Mouse (Mus musculus) lung, postnatal 0 days (tissue): ENCODE measurements around the gene Fblim1. TPM values are rescaled to one million over a fixed set of nuclear protein-coding genes. Genes with fewer than 3 reads are reported as not detected.

Experiments used
- ATAC-seq: fragments of 200-750 bp; cut with Nextera tagmentation; 2 replicates; pipeline ENCODE4 v1.8.0; 2017; ENCODE audit warnings: moderate library complexity
- DNase-seq: peaks from one replicate; pipeline ENCODE4 v3.0.0-alpha.2; 2016; ENCODE audit warnings: low spot score
- H3K27ac ChIP-seq: fragments of 300-500 bp; sonication (generic); 2 replicates; pipeline ENCODE4 v1.5.1; 2014; ENCODE audit warnings: antibody characterized with exemption, mild to moderate bottlenecking, low read length, mixed read lengths
- H3K27me3 ChIP-seq: fragments of 300-500 bp; sonication (generic); replicated peaks from 2 replicates; pipeline ENCODE4 v1.6.1; 2014; ENCODE audit warnings: low read length, mixed read lengths; ENCODE audit not compliant: insufficient read depth
- H3K36me3 ChIP-seq: fragments of 300-500 bp; sonication (generic); 2 replicates; pipeline ENCODE4 v1.6.1; 2014; ENCODE audit warnings: low read length, mixed read lengths; ENCODE audit not compliant: insufficient read depth
- H3K4me1 ChIP-seq: fragments of 300-500 bp; sonication (generic); 2 replicates; pipeline ENCODE4 v1.6.1; 2014; ENCODE audit warnings: antibody characterized with exemption, low read depth, low read length, mixed read lengths; ENCODE audit not compliant: insufficient read depth
- H3K4me2 ChIP-seq: fragments of 300-500 bp; sonication (generic); replicated peaks from 2 replicates; pipeline ENCODE4 v1.6.1; 2014; ENCODE audit warnings: low read depth, mild to moderate bottlenecking, low read length, moderate library complexity, mixed read lengths
- H3K4me3 ChIP-seq: fragments of 300-500 bp; sonication (generic); 2 replicates; pipeline ENCODE4 v1.5.1; 2014; ENCODE audit warnings: low read depth, low read length
- H3K9ac ChIP-seq: fragments of 300-500 bp; sonication (generic); replicated peaks from 2 replicates; pipeline ENCODE4 v1.6.1; 2014; ENCODE audit warnings: low read depth, mild to moderate bottlenecking
- H3K9me3 ChIP-seq: fragments of 300-500 bp; sonication (generic); 2 replicates; pipeline ENCODE4 v1.6.1; 2016; ENCODE audit warnings: low read length, mixed read lengths
- CTCF ChIP-seq: IDR thresholded peaks from 2 replicates; pipeline ENCODE4 v1.5.1; 2016; ENCODE audit warnings: antibody characterized with exemption, mild to moderate bottlenecking
- EP300 ChIP-seq: IDR thresholded peaks from 2 replicates; pipeline ENCODE4 v1.6.1; 2016; ENCODE audit warnings: antibody characterized with exemption, mild to moderate bottlenecking, control low read depth
- WGBS: fragments of 180-500 bp; shearing (Covaris S2); extraction: QIAGEN DNeasy Blood & Tissue Kit; methylation state at CpG from one replicate; pipeline ENCODE4 v1.1.7; 2014; 5-methylcytosine and 5-hydroxymethylcytosine counted together
- polyA plus RNA-seq: library from polyadenylated mRNA; unstranded; fragments of >200 nt; fragmentation: Nextera tagmentation; extraction: Ambion mirVana; gene quantifications from 2 replicates; pipeline ENCODE4 v1.2.1, GENCODE M21; 2015

Fblim1 gene
- 52.3 and 57.5 TPM in 2 replicates for polyA plus RNA-seq

DNA sequence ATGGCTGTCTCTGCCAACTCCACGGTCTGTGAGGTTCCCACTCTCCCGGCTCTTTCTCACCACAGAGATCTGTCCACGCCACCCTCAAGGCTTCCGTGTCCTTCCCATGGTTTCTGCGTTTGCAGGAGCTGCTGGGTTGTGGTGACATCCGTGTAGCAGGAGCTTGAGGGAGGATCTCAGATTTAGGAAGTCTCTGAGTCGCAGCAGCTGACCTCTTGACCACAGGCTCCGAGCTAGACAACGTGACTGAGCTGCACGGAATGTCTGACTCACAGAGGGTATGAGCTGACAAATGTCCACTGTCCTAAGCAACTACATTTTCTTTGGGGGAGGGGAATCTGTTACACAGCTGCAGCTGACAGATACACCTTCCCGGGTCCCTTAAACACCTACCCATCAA is at the start of gene Fblim1:
Gene Fblim1, minus strand, starts transcription at position 236 of the 400 bp plus-strand sequence.
- Histone ChIP-seq H3K9me3 (no peaks in the 10 kb centered on the region), H3K9ac (no peak within 1 kb of the TSS), H3K4me1 (peaks cover 9% of the 10 kb centered on the region; the same call in 1 of the 2 replicates), H3K36me3 (no peaks in the 10 kb centered on the region), H3K27me3 (no peaks in the 10 kb centered on the region), H3K4me3 (no peak within 1 kb of the TSS), H3K27ac (peak within 1 kb of the TSS; percentile 68), H3K4me2 (no peak within 1 kb of the TSS; the same call in 1 of the 2 replicates)
- peak; percentile 60 for ATAC-seq
- DNase-seq, result peak; percentile 80
- 60% methylated on average over 11 of the region's 11 CpGs for WGBS
- TF ChIP-seq CTCF, result no peak
- TF ChIP-seq EP300, result no peak

DNA sequence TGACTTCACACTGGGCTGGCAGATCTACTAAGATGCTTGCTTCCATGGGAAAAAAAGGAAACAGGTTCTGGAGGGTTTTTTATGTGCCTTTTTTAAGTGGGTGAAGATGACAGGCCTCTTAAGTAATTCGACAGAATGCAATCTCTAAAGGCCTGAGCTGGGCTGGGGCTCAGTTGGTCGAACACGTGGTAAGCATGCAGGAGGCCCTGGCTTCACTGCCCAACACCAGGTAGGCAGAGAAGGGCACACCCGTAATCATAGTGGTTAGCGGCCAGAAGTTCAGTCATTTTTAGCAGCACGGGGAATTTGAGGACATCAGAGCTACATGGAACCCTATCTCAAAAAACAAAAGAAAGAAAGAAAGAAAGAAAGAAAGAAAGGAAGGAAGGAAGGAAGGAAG is 48.6 kb upstream of the Fblim1 start:
- H3K4me2 ChIP-seq, result no peak overlapping the region
- H3K27ac ChIP-seq, result peak overlapping the region; percentile 32; the same call in 1 of the 2 replicates
- no peaks in the 10 kb centered on the region for H3K27me3 ChIP-seq
- ATAC-seq, result no peak
- no peaks in the 10 kb centered on the region for H3K9me3 ChIP-seq
- WGBS, result 76% methylated on average over 6 of the region's 6 CpGs
- no peak overlapping the region for H3K4me3 ChIP-seq
- TF ChIP-seq EP300, result no peak
- TF ChIP-seq CTCF, result no peak
- no peak overlapping the region for H3K9ac ChIP-seq
- peaks cover 10% of the 10 kb centered on the region; the same call in 1 of the 2 replicates for H3K4me1 ChIP-seq
- DNase-seq, result no peak
- no peaks in the 10 kb centered on the region for H3K36me3 ChIP-seq

DNA sequence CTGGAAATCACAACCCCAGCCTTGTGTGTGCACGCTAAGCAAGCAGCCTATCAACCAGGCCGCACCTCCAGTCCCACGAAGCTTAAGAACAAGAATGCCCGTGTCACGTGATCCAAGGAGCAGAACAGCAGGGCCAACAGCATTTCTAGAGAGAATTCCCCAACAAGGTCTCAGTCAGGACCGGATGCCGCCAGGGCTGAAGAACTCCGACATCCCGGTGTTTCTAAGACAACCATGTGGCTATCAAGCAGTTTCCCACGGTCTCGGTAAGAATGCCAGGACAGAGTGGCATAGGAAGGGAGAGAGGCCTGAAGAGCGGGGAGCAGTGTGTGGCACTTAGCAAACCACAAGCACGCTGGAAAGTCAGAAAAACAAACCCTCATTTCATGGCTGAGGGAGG is 47.9 kb upstream of the Fblim1 start:
- DNase-seq, result peak; percentile 64
- Histone ChIP-seq H3K9me3 (no peaks in the 10 kb centered on the region), H3K4me3 (no peak overlapping the region), H3K27ac (peak overlapping the region; percentile 32; the same call in 1 of the 2 replicates), H3K36me3 (no peaks in the 10 kb centered on the region), H3K4me1 (peaks cover 13% of the 10 kb centered on the region; the same call in 1 of the 2 replicates), H3K9ac (no peak overlapping the region), H3K27me3 (no peaks in the 10 kb centered on the region), H3K4me2 (no peak overlapping the region)
- TF ChIP-seq CTCF (no peak), EP300 (no peak)
- peak; percentile 81 for ATAC-seq
- 72% methylated on average over 13 of the region's 13 CpGs for WGBS

DNA sequence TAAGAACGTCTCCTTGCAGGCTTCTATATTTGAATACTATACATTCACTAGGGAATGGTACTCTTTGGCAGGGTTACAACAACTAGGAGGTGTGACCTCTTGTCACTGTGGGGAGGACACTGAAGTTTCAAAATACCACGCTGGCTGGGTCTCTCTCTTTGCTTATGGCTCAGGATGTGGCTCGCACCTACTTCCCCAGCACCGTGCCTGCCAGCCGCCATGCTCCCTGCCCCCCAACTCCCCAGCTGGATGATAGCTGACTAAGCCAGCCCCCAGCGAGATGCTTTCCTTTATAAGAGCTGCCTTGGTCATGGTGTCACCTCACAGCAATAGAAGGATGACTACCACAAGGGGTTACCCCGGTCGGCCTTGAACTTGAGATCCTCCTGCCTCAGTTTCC is 47.1 kb upstream of the Fblim1 start:
- H3K36me3 ChIP-seq, result no peaks in the 10 kb centered on the region
- peaks cover 13% of the 10 kb centered on the region; the same call in 1 of the 2 replicates for H3K4me1 ChIP-seq
- no peak overlapping the region for H3K4me2 ChIP-seq
- H3K4me3 ChIP-seq, result no peak overlapping the region
- no peaks in the 10 kb centered on the region for H3K27me3 ChIP-seq
- TF ChIP-seq CTCF (no peak), EP300 (no peak)
- 70% methylated on average over 8 of the region's 8 CpGs for WGBS
- H3K9me3 ChIP-seq, result no peaks in the 10 kb centered on the region
- DNase-seq (no peak), ATAC-seq (no peak)
- H3K9ac ChIP-seq, result no peak overlapping the region
- H3K27ac ChIP-seq, result no peak overlapping the region

DNA sequence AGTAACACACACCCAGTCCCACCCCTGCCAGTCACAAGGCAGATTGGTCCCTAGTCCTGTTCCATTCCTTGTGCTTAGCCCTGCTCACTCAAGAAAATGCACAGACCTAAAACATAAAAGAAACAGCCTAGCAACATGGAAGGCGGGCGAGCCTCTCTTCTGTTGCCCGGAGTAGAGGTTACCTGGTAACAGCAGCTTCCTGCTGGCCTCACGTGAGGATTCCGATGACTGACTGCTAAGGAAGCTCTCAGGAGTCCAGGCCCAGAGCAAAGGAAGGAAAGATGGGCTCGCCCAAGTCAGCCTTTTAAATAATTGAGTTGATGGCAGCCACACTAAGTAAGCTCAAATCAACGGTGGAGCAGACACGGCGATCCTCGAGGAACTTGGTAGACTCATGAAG is 46.0 kb upstream of the Fblim1 start:
- no peak for TF ChIP-seq CTCF
- TF ChIP-seq EP300, result no peak
- ATAC-seq, result no peak
- Histone ChIP-seq H3K27me3 (no peaks in the 10 kb centered on the region), H3K9me3 (no peaks in the 10 kb centered on the region), H3K36me3 (no peaks in the 10 kb centered on the region), H3K4me1 (peaks cover 10% of the 10 kb centered on the region; the same call in 1 of the 2 replicates), H3K4me3 (no peak overlapping the region), H3K27ac (no peak overlapping the region), H3K9ac (no peak overlapping the region), H3K4me2 (no peak overlapping the region)
- WGBS, result 82% methylated on average over 10 of the region's 10 CpGs
- DNase-seq, result no peak

DNA sequence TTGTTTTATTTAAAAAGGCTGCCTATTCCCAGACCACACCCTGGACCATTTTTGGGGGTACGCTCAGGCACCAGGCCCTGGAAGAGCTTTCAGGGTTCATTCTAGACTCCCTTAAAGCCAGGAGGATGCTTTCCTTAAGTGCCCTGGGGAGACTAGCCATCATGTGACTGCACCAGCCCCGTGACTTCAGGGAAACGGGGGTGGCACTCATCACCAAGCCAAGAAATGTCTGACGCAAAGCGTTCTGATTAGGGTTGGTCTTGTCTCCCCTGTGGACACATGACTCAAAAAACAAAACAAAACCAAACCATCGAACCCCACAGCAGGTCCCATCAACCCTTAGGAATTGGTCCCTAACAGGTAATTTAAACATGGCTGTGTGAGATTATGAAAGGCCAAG is 45.4 kb upstream of the Fblim1 start:
- no peaks in the 10 kb centered on the region for H3K27me3 ChIP-seq
- no peaks in the 10 kb centered on the region for H3K9me3 ChIP-seq
- ATAC-seq (no peak), DNase-seq (no peak)
- 88% methylated on average over 6 of the region's 6 CpGs for WGBS
- peaks cover 9% of the 10 kb centered on the region; the same call in 1 of the 2 replicates for H3K4me1 ChIP-seq
- H3K4me2 ChIP-seq, result no peak overlapping the region
- H3K9ac ChIP-seq, result no peak overlapping the region
- no peak for TF ChIP-seq EP300
- no peak for TF ChIP-seq CTCF
- H3K27ac ChIP-seq, result no peak overlapping the region
- no peaks in the 10 kb centered on the region for H3K36me3 ChIP-seq
- H3K4me3 ChIP-seq, result no peak overlapping the region

DNA sequence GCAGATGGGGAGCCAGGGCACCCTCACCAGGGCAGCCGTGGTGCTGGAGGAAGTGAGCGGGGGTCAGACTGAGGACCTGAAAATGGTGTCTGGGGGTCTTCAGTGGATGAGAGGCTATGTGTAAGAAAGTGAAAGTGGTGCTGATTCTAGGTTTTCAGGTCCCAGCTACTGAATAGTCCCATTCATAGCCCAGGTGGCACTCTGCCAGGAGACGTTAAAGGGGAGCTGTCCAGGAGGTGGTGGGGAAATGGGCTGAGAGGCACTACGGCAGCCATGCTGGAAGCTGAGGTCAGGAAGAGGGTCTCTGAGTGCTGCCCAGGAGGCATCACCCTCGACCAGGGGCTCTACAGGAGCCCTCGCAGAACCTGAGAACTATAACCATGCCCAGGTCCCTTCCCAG is 43.3 kb upstream of the Fblim1 start:
- WGBS, result 39% methylated on average over 6 of the region's 6 CpGs
- Histone ChIP-seq H3K36me3 (no peaks in the 10 kb centered on the region), H3K4me3 (no peak overlapping the region), H3K9ac (no peak overlapping the region), H3K9me3 (no peaks in the 10 kb centered on the region), H3K27me3 (no peaks in the 10 kb centered on the region), H3K4me1 (0 out of 2 replicates have a peak, but pooled peaks cover 6% of the 10 kb centered on the region), H3K27ac (no peak overlapping the region), H3K4me2 (no peak overlapping the region)
- TF ChIP-seq EP300 (no peak), CTCF (no peak)
- no peak for DNase-seq
- ATAC-seq, result no peak
